Mouse (Mus musculus) hindbrain, embryonic 12.5 days (tissue): ENCODE data around the gene Zfp607b. TPM values are rescaled to one million over a fixed set of nuclear protein-coding genes. Genes with fewer than 3 reads are reported as not detected.

Experiments
- ATAC-seq: fragments of 200-750 bp; cut with Nextera tagmentation; 2 replicates; pipeline ENCODE4 v1.8.0; 2017; ENCODE audit warnings: moderate TSS enrichment; ENCODE audit not compliant: low FRiP score
- H3K27ac ChIP-seq: fragments of 300-500 bp; sonication (generic); 2 replicates; pipeline ENCODE4 v1.5.1; 2016; ENCODE audit warnings: mild to moderate bottlenecking
- H3K27me3 ChIP-seq: fragments of 300-500 bp; sonication (generic); 2 replicates; pipeline ENCODE4 v1.6.1; 2016; ENCODE audit warnings: mild to moderate bottlenecking
- H3K36me3 ChIP-seq: fragments of 300-500 bp; sonication (generic); 2 replicates; pipeline ENCODE4 v1.6.1; 2016; ENCODE audit warnings: mild to moderate bottlenecking
- H3K4me1 ChIP-seq: fragments of 300-500 bp; sonication (generic); 2 replicates; pipeline ENCODE4 v1.6.1; 2016
- H3K4me2 ChIP-seq: fragments of 300-500 bp; sonication (generic); replicated peaks from 2 replicates; pipeline ENCODE4 v1.6.1; 2016; ENCODE audit warnings: mild to moderate bottlenecking
- H3K4me3 ChIP-seq: fragments of 300-500 bp; sonication (generic); 2 replicates; pipeline ENCODE4 v1.5.1; 2016; ENCODE audit warnings: mild to moderate bottlenecking
- H3K9ac ChIP-seq: fragments of 300-500 bp; sonication (generic); 2 replicates; pipeline ENCODE4 v1.6.1; 2016; ENCODE audit warnings: mild to moderate bottlenecking, moderate library complexity
- H3K9me3 ChIP-seq: fragments of 300-500 bp; sonication (generic); replicated peaks from 2 replicates; pipeline ENCODE4 v1.6.1; 2016; ENCODE audit warnings: mild to moderate bottlenecking
- WGBS: fragments of 180-500 bp; shearing (Covaris S2); methylation state at CpG from one replicate; pipeline ENCODE4 v1.1.7; 2016; 5-methylcytosine and 5-hydroxymethylcytosine counted together
- polyA plus RNA-seq: library from polyadenylated mRNA; unstranded; fragments of >200 nt; fragmentation: Nextera tagmentation; extraction: Ambion mirVana; gene quantifications from 2 replicates; pipeline ENCODE4 v1.2.1, GENCODE M21; 2016

The Zfp607b gene
- polyA plus RNA-seq = 6.9 and 8.7 TPM in 2 replicates

- ATAC-seq = peak; percentile 98
- under 1% methylated on average over 19 of the region's 19 CpGs for WGBS
- Histone ChIP-seq H3K36me3 (0 out of 2 replicates have a peak, but pooled peaks cover 3% of the 10 kb centered on the region), H3K4me2 (peak within 1 kb of the TSS; percentile 72), H3K27me3 (no peaks in the 10 kb centered on the region), H3K9ac (peak within 1 kb of the TSS; percentile 69), H3K4me3 (peak within 1 kb of the TSS; percentile 38), H3K27ac (peak within 1 kb of the TSS; percentile 82), H3K4me1 (peaks cover 17% of the 10 kb centered on the region), H3K9me3 (no peaks in the 10 kb centered on the region)
Observed at GRCm38 (mm10) chr7:27688815-27689612, at the start of gene Zfp607b. TSS of gene Zfp607b (plus strand) at chr7:27689340.

GRCm38 (mm10) chr7:27644471-27644870, 44.7 kb upstream of the Zfp607b start:
- 53% methylated on average over 1 of the region's 1 CpGs for WGBS
- H3K36me3 ChIP-seq = no peaks in the 10 kb centered on the region
- no peak overlapping the region for H3K9ac ChIP-seq
- no peak overlapping the region for H3K27ac ChIP-seq
- no peak overlapping the region for H3K4me3 ChIP-seq
- H3K4me1 ChIP-seq = no peaks in the 10 kb centered on the region
- no peaks in the 10 kb centered on the region for H3K9me3 ChIP-seq
- ATAC-seq = no peak
- H3K4me2 ChIP-seq = no peak overlapping the region
- H3K27me3 ChIP-seq = no peaks in the 10 kb centered on the region

- H3K4me3 ChIP-seq = no peak overlapping the region
- H3K27me3 ChIP-seq = no peaks in the 10 kb centered on the region
- WGBS = 87% methylated on average over 7 of the region's 7 CpGs
- H3K4me2 ChIP-seq = no peak overlapping the region
- no peaks in the 10 kb centered on the region for H3K4me1 ChIP-seq
- H3K9me3 ChIP-seq = no peaks in the 10 kb centered on the region
- ATAC-seq = no peak
- no peak overlapping the region for H3K27ac ChIP-seq
- H3K36me3 ChIP-seq = no peaks in the 10 kb centered on the region
- no peak overlapping the region for H3K9ac ChIP-seq
Observed at GRCm38 (mm10) chr7:27646516-27646915, 42.6 kb upstream of the Zfp607b start.

- Histone ChIP-seq H3K27me3 (peaks cover 4% of the 10 kb centered on the region), H3K36me3 (no peaks in the 10 kb centered on the region), H3K4me1 (no peaks in the 10 kb centered on the region), H3K27ac (no peak overlapping the region), H3K4me3 (no peak overlapping the region), H3K4me2 (no peak overlapping the region), H3K9me3 (no peaks in the 10 kb centered on the region), H3K9ac (no peak overlapping the region)
- no peak for ATAC-seq
- WGBS = 90% methylated on average over 6 of the region's 6 CpGs
Observed at GRCm38 (mm10) chr7:27647281-27648002, 41.7 kb upstream of the Zfp607b start.

- WGBS = 92% methylated on average over 11 of the region's 11 CpGs
- H3K4me1 ChIP-seq = peaks cover 9% of the 10 kb centered on the region
- H3K27me3 ChIP-seq = peaks cover 25% of the 10 kb centered on the region
- no peaks in the 10 kb centered on the region for H3K9me3 ChIP-seq
- H3K4me2 ChIP-seq = no peak overlapping the region
- H3K27ac ChIP-seq = no peak overlapping the region
- no peaks in the 10 kb centered on the region for H3K36me3 ChIP-seq
- no peak overlapping the region for H3K9ac ChIP-seq
- no peak overlapping the region for H3K4me3 ChIP-seq
- no peak for ATAC-seq
Observed at GRCm38 (mm10) chr7:27649723-27650122, 39.4 kb upstream of the Zfp607b start.

- no peak for ATAC-seq
Observed at GRCm38 (mm10) chr7:27650949-27651348, 38.2 kb upstream of the Zfp607b start.

GRCm38 (mm10) chr7:27653681-27654437, 35.3 kb upstream of the Zfp607b start, which contains the start of gene Ttc9b:
TSS of gene Ttc9b (plus strand) at chr7:27653915.
- Histone ChIP-seq H3K9ac (peak within 1 kb of the TSS; percentile 76), H3K27me3 (peaks cover 64% of the 10 kb centered on the region), H3K4me3 (peak within 1 kb of the TSS; percentile 61), H3K36me3 (peaks cover 30% of the 10 kb centered on the region), H3K4me1 (peaks cover 9% of the 10 kb centered on the region), H3K9me3 (no peaks in the 10 kb centered on the region), H3K4me2 (peak within 1 kb of the TSS; percentile 84), H3K27ac (peak within 1 kb of the TSS; percentile 94)
- ATAC-seq = peak; percentile 86
- WGBS = 2% methylated on average over 62 of the region's 62 CpGs

More at GRCm38 (mm10) chr7:27650949-27651348, 38.2 kb upstream of the Zfp607b start:
- H3K27ac ChIP-seq = no peak overlapping the region
- H3K4me1 ChIP-seq = peaks cover 9% of the 10 kb centered on the region
- H3K36me3 ChIP-seq = peaks cover 3% of the 10 kb centered on the region; the same call in 1 of the 2 replicates
- H3K9ac ChIP-seq = no peak overlapping the region
- H3K9me3 ChIP-seq = no peaks in the 10 kb centered on the region
- H3K4me3 ChIP-seq = no peak overlapping the region
- 9% methylated on average over 10 of the region's 10 CpGs for WGBS
- H3K27me3 ChIP-seq = peaks cover 37% of the 10 kb centered on the region
- 0 out of 2 replicates have a peak overlapping the region, but pooled peaks have one; percentile 13 for H3K4me2 ChIP-seq

- H3K27me3 ChIP-seq = peaks cover 73% of the 10 kb centered on the region
- no peaks in the 10 kb centered on the region for H3K9me3 ChIP-seq
- H3K9ac ChIP-seq = peak overlapping the region; percentile 76
- no peak for ATAC-seq
- 64% methylated on average over 20 of the region's 20 CpGs for WGBS
- peak overlapping the region; percentile 84 for H3K4me2 ChIP-seq
- H3K4me3 ChIP-seq = peak overlapping the region; percentile 61
- H3K36me3 ChIP-seq = peaks cover 39% of the 10 kb centered on the region
- H3K4me1 ChIP-seq = peaks cover 9% of the 10 kb centered on the region
- no peak overlapping the region for H3K27ac ChIP-seq
Observed at GRCm38 (mm10) chr7:27654607-27655276, 34.4 kb upstream of the Zfp607b start.

- 73% methylated on average over 11 of the region's 11 CpGs for WGBS
- Histone ChIP-seq H3K4me1 (peaks cover 9% of the 10 kb centered on the region), H3K9me3 (no peaks in the 10 kb centered on the region), H3K9ac (no peak overlapping the region), H3K4me3 (no peak overlapping the region), H3K27me3 (peaks cover 75% of the 10 kb centered on the region), H3K36me3 (peaks cover 45% of the 10 kb centered on the region), H3K4me2 (no peak overlapping the region), H3K27ac (no peak overlapping the region)
- no peak for ATAC-seq
Observed at GRCm38 (mm10) chr7:27655545-27655944, 33.6 kb upstream of the Zfp607b start.

- Histone ChIP-seq H3K27ac (no peak overlapping the region), H3K9ac (no peak overlapping the region), H3K4me1 (peaks cover 9% of the 10 kb centered on the region), H3K36me3 (peaks cover 55% of the 10 kb centered on the region), H3K9me3 (no peaks in the 10 kb centered on the region), H3K27me3 (peaks cover 75% of the 10 kb centered on the region), H3K4me3 (no peak overlapping the region), H3K4me2 (no peak overlapping the region)
- ATAC-seq = no peak
- 89% methylated on average over 16 of the region's 16 CpGs for WGBS
Observed at GRCm38 (mm10) chr7:27656600-27656999, 32.5 kb upstream of the Zfp607b start.

GRCm38 (mm10) chr7:27657824-27658395, 31.2 kb upstream of the Zfp607b start:
- Histone ChIP-seq H3K4me2 (no peak overlapping the region), H3K9me3 (no peaks in the 10 kb centered on the region), H3K36me3 (peaks cover 61% of the 10 kb centered on the region), H3K4me1 (peaks cover 9% of the 10 kb centered on the region), H3K9ac (no peak overlapping the region), H3K27me3 (peaks cover 66% of the 10 kb centered on the region), H3K4me3 (no peak overlapping the region), H3K27ac (no peak overlapping the region)
- ATAC-seq = no peak
- 32% methylated on average over 52 of the region's 53 CpGs for WGBS
